Mouse (Mus musculus) central nervous system, embryonic 18 days (tissue): Measurements from ENCODE around the gene Vmn1r37. TPM values are rescaled to one million over a fixed set of nuclear protein-coding genes. Genes with fewer than 3 reads are reported as not detected.

Source experiments
- polyA plus RNA-seq: library from polyadenylated mRNA; depleted of rRNA; stranded (reverse); fragments of >200 nt; gene quantifications from 2 replicates; pipeline ENCODE4 v1.2.3, GENCODE M21; 2012; rRNA removed

Vmn1r37 gene
- polyA plus RNA-seq, result not detected in 2 replicates

DNA sequence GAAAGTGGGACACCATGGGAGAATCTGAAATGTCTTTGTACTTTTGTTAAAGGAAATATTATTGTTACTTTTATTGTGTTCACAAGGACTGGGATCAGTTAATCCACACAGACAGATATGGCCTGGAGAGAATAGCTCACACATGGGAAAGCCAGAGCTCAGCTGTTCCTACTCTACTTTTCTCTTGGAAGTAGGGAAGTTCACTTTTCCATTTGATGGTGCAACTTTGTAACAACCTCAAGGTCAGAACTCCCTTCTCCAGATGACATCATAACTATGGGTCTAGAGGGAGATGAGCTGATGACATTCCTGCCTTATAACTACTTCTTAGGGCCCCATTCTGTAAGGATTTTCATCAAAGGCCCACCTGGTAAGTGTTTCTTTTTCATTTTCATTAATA is at the start of gene Vmn1r37:
Gene Vmn1r37, plus strand, starts transcription at position 301 of the 400 bp plus-strand sequence.

DNA sequence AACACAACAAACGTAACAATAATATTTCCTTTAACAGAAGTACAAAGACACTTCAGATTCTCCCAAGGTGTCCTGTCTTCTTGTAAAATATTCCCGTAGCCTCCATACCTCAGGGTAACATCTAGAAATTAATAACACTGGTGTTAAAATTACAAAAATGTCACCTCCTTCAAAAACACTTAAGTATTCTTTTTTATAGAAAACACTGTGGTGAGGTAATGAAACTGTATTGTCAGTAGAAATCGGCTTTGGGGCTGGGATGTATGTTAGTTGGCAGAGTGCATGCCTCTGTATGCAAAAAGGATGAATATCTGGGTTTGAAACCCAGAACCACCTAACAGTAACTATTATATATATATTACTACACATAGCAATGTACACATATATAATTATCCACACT is 43.4 kb upstream of the Vmn1r37 start, which contains the start of gene Vmn1r35:
Gene Vmn1r35, minus strand, starts transcription at position 101 of the 400 bp plus-strand sequence.

DNA sequence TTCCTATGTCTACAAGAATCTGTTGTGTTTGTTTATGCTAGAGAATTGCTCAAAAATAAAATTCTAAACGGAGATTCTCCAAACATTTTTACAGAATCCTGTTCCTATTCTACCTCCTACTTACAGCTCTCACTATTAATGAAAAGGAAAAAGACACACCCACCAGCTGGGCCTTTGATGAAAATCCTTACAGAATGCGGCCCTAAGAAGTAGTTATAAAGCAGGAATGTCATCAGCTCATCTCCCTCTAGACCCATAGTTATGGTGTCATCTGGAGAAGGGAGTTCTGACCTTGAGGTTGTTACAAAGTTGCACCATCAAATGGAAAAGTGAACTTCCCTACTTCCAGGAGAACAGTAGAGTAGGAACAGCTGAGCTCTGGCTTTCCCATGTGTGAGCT is 10.1 kb upstream of the Vmn1r37 start, which contains the start of gene Vmn1r36:
Gene Vmn1r36, minus strand, starts transcription at position 101 of the 400 bp plus-strand sequence.

DNA sequence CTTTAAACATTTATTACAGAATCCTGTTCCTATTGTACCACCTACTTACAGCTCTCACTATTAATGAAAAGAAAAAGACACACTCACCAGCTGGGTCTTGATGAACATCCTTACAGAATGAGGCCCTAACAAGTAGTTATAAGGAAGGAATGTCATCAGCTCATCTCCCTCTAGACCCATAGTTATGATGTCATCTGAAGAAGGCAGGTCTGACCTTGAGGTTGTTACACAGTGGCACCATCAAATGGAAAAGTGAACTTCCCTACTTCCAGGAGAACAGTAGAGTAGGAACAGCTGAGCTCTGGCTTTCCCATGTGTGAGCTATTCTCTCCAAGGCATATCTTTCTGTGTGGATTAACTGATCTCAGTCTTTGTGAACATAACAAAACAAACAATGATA is 53.3 kb downstream of the Vmn1r37 start, which contains the start of gene Vmn1r38:
Gene Vmn1r38, minus strand, starts transcription at position 101 of the 400 bp plus-strand sequence.

Other genes starting within 250 kb of the Vmn1r37 start
- 15.8 and 19.1 TPM in 2 replicates for gene Mad2l1, start 194.0 kb upstream of the Vmn1r37 start, polyA plus RNA-seq
- not detected in 2 replicates for gene Vmn1r32, start 169.3 kb upstream of the Vmn1r37 start, polyA plus RNA-seq
- not detected in 2 replicates for gene Vmn1r33, start 111.1 kb upstream of the Vmn1r37 start, polyA plus RNA-seq
- not detected in 2 replicates for gene Vmn1r34, start 85.5 kb upstream of the Vmn1r37 start, polyA plus RNA-seq
- not detected in 2 replicates for gene Vmn1r35, start 43.5 kb upstream of the Vmn1r37 start, polyA plus RNA-seq
- not detected in 2 replicates for gene Vmn1r36, start 10.2 kb upstream of the Vmn1r37 start, polyA plus RNA-seq
- gene Vmn1r38, start 53.2 kb downstream of the Vmn1r37 start, polyA plus RNA-seq, result not detected in 2 replicates
- not detected in 2 replicates for gene Vmn1r39, start 81.2 kb downstream of the Vmn1r37 start, polyA plus RNA-seq
- gene Gng12, start 167.0 kb downstream of the Vmn1r37 start, polyA plus RNA-seq, result 28.0 and 31.9 TPM in 2 replicates